Mouse (Mus musculus) mesoderm, embryonic 11.5 days (tissue): ENCODE measurements around the gene Gphb5.
"Not testable (repeated sequence)": the region's sequence is repeated elsewhere in the genome, so short reads cannot be mapped to it uniquely, and the experiment has no call there.

ENCODE experiments used
- DNase-seq: peaks from one replicate; pipeline ENCODE4 v3.0.0-alpha.2; 2012; ENCODE audit warnings: low read depth, low spot score

Gene Gphb5

GRCm38 (mm10) chr12:75416681-75417080, at the start of gene Gphb5:
Gene Gphb5, minus strand, starts transcription at chr12:75416781.
- DNase-seq: no peak

- DNase-seq: no peak
These were observed 49.6 kb upstream of the Gphb5 start for GRCm38 (mm10) chr12:75466206-75466605.

DNA sequence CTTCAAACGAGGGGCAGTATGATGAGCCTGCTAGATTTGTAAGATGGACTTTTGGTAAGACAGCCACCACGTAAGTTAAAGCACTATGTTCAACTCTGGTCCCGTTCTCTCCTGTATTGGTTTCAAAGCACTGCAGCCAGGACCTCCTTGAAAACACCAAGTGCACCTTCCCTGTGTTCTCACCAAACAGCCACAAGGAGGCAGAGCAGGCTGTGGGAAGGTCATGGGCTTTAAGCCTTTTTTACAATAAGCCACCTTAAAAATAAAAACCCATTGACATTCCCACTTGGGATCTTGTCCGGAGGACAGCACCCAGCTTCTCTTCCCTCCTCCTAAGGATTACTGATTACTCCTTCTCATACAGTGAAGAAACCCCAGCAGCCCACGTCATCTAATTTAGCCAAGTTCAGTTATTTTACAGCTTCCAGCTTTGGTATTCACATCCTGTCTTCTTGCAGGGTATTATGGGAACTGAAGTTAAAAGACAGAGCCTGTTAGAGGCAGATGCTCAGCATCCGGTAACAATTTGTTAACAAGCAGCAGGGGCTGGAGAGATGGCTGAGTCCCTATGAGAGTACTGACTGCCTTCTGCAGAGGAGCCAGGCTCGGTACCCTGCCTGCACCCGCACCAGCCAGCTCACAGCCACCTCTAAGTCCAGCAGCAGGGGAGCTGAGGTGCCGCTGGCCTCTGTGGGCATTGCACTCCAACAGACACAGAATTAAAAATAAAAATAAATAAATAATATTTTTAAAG, 47.6 kb upstream of the Gphb5 start:
- peak; percentile 12 for DNase-seq

- DNase-seq: no peak
These were observed 44.0 kb upstream of the Gphb5 start for GRCm38 (mm10) chr12:75460561-75460960.

GRCm38 (mm10) chr12:75459656-75460055, 43.1 kb upstream of the Gphb5 start:
- DNase-seq: no peak

GRCm38 (mm10) chr12:75453441-75453840, 36.9 kb upstream of the Gphb5 start:
- DNase-seq: no peak

DNA sequence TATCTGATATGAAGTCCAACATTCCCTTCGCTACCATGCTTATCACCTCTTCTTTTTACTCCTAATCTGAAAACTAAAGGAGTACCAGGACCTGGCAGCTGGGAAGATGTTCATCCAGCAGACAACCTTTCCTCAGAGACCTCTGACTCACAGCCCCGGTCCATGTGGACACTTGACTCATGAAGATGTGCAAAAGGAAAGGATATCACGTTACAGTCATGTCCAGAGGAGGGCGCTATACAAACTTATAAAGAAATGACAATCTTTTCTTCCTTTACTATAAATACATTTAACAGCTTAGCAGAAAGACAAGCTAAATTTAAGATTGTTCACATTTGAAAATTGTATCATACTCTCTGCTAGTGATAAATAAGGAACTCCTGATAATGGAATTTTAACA, 36.4 kb upstream of the Gphb5 start:
- DNase-seq: no peak

GRCm38 (mm10) chr12:75450592-75450991, 34.0 kb upstream of the Gphb5 start:
- DNase-seq: no peak

DNA sequence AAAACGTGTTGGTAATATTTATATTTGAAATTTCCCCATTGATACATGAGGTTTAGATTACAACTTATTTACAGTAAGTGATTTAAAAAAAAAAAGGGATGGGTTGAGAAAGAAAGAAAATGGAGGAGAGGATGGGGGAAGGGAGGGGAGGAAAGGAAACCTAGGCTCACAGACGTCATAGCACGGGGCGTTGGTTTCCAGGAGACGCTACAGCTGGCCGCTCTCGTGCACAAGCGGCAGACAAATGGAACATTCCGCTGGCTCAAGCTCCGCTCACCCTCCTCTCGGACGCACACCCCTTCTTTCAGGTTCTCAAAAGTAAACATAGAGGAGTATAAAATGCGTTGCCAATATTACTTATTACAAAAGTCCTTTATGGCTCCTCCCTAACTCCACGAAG, 33.4 kb upstream of the Gphb5 start:
- DNase-seq: no peak

- no peak for DNase-seq
These were observed 32.9 kb upstream of the Gphb5 start for GRCm38 (mm10) chr12:75449475-75449966.

GRCm38 (mm10) chr12:75448921-75449320, 32.3 kb upstream of the Gphb5 start:
- no peak for DNase-seq

GRCm38 (mm10) chr12:75446245-75446644, 29.7 kb upstream of the Gphb5 start:
- DNase-seq: no peak

DNA sequence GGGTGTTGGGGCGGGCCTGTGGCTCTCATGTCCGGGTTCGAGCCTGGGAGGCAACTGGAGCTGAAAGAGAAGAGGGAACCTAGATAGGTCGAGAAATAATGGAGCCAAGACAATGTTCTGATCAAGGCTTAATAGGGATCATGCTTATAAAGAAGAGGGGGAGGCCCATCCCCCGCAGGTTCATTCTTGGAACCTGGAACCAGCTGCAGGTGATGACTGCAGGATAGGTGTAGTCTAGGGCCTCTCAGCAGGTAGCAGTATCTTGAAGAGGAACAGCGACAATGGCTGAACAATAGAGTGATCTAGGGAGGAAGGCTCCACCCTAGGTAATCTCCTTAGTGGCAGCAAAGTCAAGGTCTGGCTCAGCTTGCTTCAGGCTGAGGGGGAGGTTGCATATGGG, 15.8 kb upstream of the Gphb5 start:
- not testable (repeated sequence) for DNase-seq

DNA sequence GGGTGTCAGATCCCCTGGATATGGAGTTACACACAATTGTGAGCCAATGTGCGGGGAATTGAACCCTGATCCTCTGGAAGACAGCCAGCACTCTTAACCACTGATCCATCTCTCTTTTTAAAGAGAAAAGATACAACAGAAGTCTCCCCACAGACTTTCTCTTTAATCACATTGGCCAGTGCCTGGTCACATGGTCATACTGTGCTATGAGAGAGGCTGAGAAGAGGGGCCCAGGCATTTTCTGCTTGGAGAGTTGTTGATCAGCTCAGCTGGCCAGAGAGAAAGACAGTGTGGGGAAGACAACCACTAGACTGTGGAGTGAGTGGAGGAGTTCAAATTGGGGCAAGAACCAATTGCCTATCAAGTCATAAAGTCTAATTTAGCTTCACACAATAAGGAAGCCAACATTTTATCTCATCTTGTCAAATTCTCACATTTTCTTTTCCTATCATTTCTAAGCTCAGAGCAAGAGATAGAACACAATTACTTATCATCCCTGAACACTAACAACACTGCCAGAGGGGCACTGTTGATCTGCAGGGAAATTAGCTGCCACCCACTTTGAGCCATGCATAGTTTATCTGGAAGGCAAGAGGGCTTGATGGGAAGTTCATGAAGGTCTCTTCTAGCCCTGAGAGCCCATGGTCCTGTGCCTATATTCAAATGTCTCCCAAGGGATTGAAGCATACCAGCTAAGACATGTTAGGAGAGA, 13.3 kb upstream of the Gphb5 start:
- DNase-seq: no peak

DNA sequence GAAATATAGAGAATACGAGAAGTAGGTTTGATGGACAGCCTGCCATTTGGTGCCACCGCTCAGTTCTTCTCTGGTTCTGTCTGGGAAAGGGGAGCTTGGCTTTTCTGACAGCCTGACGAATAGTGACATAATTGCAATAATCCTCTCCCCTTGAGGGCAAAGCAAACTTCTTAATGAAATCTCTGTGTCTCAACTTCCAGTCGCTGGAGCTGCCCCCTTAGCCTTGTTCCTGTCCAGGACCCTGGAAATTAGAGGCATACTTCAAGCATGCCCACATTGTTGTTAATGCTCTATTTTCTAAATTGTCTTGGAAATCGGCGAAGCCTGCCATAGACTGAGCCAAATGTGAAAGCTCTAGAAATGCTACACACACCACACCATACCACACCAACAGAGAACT, 12.1 kb upstream of the Gphb5 start:
- no peak for DNase-seq

DNA sequence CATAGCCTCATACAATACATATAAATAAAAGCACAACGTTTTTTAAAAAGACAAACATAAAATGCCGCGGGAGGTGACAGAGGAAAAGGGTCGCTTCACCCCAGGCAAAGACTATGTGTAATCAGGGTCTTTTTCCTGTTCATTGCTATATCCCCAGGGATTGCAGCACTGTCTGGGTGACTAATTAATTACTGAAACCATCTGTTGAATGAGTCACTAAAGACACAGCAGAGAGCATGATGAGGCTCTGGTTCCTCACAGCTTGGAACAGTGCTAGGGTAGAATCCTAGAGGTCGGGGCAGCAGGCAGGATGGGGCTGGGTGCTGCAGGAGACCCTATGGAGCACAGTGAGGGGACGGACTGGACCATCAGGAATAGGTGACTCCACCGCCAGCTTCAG, 9.3 kb upstream of the Gphb5 start:
- no peak for DNase-seq

DNA sequence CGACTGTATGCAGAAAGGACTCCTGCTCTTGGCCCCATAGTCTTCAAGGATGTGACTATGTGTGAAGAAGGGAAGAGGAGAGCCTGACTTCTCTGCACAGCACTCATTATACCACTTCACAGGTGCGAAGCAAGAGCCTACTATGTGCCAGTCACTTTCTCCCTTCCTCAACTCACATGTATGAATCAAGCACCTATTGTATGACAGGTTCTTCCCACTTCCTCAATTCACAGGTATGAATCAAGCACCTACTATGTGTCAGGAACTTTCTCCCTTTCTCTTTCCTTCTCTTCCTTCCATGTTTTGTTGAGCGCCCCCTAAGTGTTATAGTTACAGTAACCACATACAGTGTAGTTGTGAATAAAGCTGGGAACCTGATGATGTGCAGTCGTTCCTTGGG, 8.2 kb upstream of the Gphb5 start:
- DNase-seq: no peak

DNA sequence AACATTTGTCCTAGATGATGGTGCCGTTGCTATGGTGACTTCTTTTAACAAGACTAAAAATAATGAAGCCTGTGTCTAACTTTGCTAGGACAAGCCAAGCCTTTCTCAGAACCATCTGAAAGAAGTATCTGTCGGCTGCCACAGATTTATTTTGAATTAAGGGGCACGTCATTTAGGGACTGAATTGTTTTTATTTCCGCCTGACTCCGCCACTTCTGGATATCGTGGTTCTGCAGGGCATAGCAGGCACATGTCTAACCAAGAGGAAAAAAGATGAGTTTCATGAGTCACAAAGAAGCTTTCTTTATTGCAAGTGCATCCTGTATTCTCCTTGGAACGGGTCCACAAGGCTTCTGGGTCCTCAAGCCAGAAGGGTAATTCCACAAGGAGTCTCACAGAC, 7.8 kb upstream of the Gphb5 start:
- no peak for DNase-seq

DNA sequence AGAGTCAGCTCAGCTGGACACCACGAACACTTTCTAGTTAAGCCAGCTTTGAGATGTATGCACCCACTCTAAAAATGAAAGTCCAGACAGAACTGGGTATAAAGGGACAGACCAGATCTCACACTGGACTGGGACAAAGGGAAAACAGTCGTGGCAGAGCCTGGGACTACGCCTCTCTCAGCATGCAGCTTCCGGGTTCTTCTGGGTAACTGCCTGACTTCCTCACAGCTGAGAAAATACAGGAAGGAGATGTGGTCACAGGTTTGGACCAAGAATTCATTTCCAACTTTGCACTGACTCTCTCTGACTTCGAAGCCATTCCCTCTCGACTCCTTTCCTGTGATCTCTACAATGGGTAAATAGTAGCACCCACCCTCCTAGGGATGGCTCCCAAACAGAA, 1.6 kb downstream of the Gphb5 start:
- DNase-seq: no peak

- DNase-seq: no peak
These were observed 3.6 kb downstream of the Gphb5 start for GRCm38 (mm10) chr12:75412964-75413363.

DNA sequence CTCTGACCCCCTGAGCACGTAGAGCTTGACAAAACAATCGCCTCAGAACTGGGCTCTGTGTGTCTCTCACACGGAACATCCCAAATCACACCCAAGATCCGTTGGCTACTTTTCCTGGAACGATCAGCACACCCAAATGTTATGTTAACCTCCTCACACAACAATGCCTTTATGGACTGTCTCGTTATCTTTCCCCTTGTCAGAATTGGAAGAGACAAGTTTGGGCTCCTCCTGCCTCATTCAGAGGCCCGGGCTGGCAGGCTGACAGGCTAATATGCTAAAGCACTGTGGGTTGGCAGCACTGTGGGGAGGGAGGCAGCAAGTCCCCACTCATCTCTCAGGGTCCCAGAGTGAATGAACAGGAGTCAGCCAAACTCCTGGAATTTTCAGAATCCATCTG, 19.5 kb downstream of the Gphb5 start:
- no peak for DNase-seq

- DNase-seq: peak; percentile 47
These were observed 20.0 kb downstream of the Gphb5 start for GRCm38 (mm10) chr12:75396616-75397015.
